Mouse (Mus musculus) kidney, embryonic 15.5 days (tissue): ENCODE measurements at regions not wholly inside any gene's neighbourhood (a gene's known extent, or its start where the extent isn't known, plus 50 kb on each side); places are given as distances from the start of the nearest gene placed in this dataset.
A peak's percentile ranks its signal among the peaks of the same experiment; 100 is the strongest.

Experiments used
- ATAC-seq: fragments of 200-750 bp; cut with Nextera tagmentation; replicated peaks from 2 replicates; pipeline ENCODE4 v1.8.0; 2017; ENCODE audit warnings: moderate TSS enrichment; ENCODE audit not compliant: low FRiP score
- H3K27ac ChIP-seq: fragments of 300-500 bp; sonication (generic); 2 replicates; pipeline ENCODE4 v1.5.1; 2015; ENCODE audit warnings: mild to moderate bottlenecking, inconsistent platforms
- H3K27me3 ChIP-seq: fragments of 300-500 bp; sonication (generic); 2 replicates; pipeline ENCODE4 v1.6.1; 2015; ENCODE audit warnings: inconsistent platforms
- H3K36me3 ChIP-seq: fragments of 300-500 bp; sonication (generic); 2 replicates; pipeline ENCODE4 v1.6.1; 2015; ENCODE audit warnings: inconsistent platforms
- H3K4me1 ChIP-seq: fragments of 300-500 bp; sonication (generic); 2 replicates; pipeline ENCODE4 v1.6.1; 2015; ENCODE audit warnings: inconsistent platforms
- H3K4me2 ChIP-seq: fragments of 300-500 bp; sonication (generic); 2 replicates; pipeline ENCODE4 v1.6.1; 2015; ENCODE audit warnings: moderate library complexity, mild to moderate bottlenecking, inconsistent platforms
- H3K4me3 ChIP-seq: fragments of 300-500 bp; sonication (generic); replicated peaks from 2 replicates; pipeline ENCODE4 v1.5.1; 2015; ENCODE audit warnings: mild to moderate bottlenecking, inconsistent platforms
- H3K9ac ChIP-seq: fragments of 300-500 bp; sonication (generic); 2 replicates; pipeline ENCODE4 v1.6.1; 2015; ENCODE audit warnings: mild to moderate bottlenecking, inconsistent platforms
- H3K9me3 ChIP-seq: fragments of 300-500 bp; sonication (generic); replicated peaks from 2 replicates; pipeline ENCODE4 v1.6.1; 2016; ENCODE audit warnings: inconsistent platforms
- WGBS: fragments of 180-500 bp; shearing (Covaris S2); methylation state at CpG from one replicate; pipeline ENCODE4 v1.1.7; 2015; ENCODE audit warnings: mixed read lengths; 5-methylcytosine and 5-hydroxymethylcytosine counted together

GRCm38 (mm10) chr2:117807121-117807520 is 304.6 kb upstream of the Thbs1 start:
- no peak overlapping the region for H3K9ac ChIP-seq
- no peak overlapping the region for H3K4me3 ChIP-seq
- no peak overlapping the region for H3K4me2 ChIP-seq
- no peaks in the 10 kb centered on the region for H3K27me3 ChIP-seq
- WGBS: 87% methylated on average over 3 of the region's 3 CpGs
- H3K27ac ChIP-seq: no peak overlapping the region
- no peak for ATAC-seq
- H3K4me1 ChIP-seq: peaks cover 5% of the 10 kb centered on the region; the same call in 1 of the 2 replicates
- H3K36me3 ChIP-seq: no peaks in the 10 kb centered on the region
- no peaks in the 10 kb centered on the region for H3K9me3 ChIP-seq

GRCm38 (mm10) chr2:117811506-117811905 is 300.2 kb upstream of the Thbs1 start:
- Histone ChIP-seq H3K4me1 (no peaks in the 10 kb centered on the region), H3K4me2 (no peak overlapping the region), H3K4me3 (no peak overlapping the region), H3K27ac (no peak overlapping the region), H3K9me3 (no peaks in the 10 kb centered on the region), H3K27me3 (no peaks in the 10 kb centered on the region), H3K36me3 (no peaks in the 10 kb centered on the region), H3K9ac (no peak overlapping the region)
- ATAC-seq: no peak
- WGBS: 43% methylated on average over 1 of the region's 1 CpGs

GRCm38 (mm10) chr2:117811931-117812330 is 299.7 kb upstream of the Thbs1 start:
- H3K36me3 ChIP-seq: no peaks in the 10 kb centered on the region
- no peak overlapping the region for H3K27ac ChIP-seq
- H3K4me3 ChIP-seq: no peak overlapping the region
- no peaks in the 10 kb centered on the region for H3K27me3 ChIP-seq
- H3K4me1 ChIP-seq: no peaks in the 10 kb centered on the region
- no peaks in the 10 kb centered on the region for H3K9me3 ChIP-seq
- no peak overlapping the region for H3K4me2 ChIP-seq
- WGBS: 69% methylated on average over 2 of the region's 2 CpGs
- ATAC-seq: no peak
- H3K9ac ChIP-seq: no peak overlapping the region

GRCm38 (mm10) chr2:117819701-117820225 is 291.9 kb upstream of the Thbs1 start:
- no peak overlapping the region for H3K9ac ChIP-seq
- no peaks in the 10 kb centered on the region for H3K27me3 ChIP-seq
- H3K27ac ChIP-seq: no peak overlapping the region
- no peaks in the 10 kb centered on the region for H3K4me1 ChIP-seq
- H3K4me3 ChIP-seq: no peak overlapping the region
- ATAC-seq: no peak
- H3K4me2 ChIP-seq: no peak overlapping the region
- H3K9me3 ChIP-seq: no peaks in the 10 kb centered on the region
- no peaks in the 10 kb centered on the region for H3K36me3 ChIP-seq
- 71% methylated on average over 3 of the region's 3 CpGs for WGBS

GRCm38 (mm10) chr2:117820708-117821107 is 291.0 kb upstream of the Thbs1 start:
- Histone ChIP-seq H3K9ac (no peak overlapping the region), H3K9me3 (no peaks in the 10 kb centered on the region), H3K27ac (no peak overlapping the region), H3K27me3 (no peaks in the 10 kb centered on the region), H3K4me3 (no peak overlapping the region), H3K4me1 (no peaks in the 10 kb centered on the region), H3K36me3 (no peaks in the 10 kb centered on the region), H3K4me2 (no peak overlapping the region)
- ATAC-seq: no peak

- H3K27me3 ChIP-seq: no peaks in the 10 kb centered on the region
- H3K4me3 ChIP-seq: no peak overlapping the region
- H3K4me2 ChIP-seq: no peak overlapping the region
- no peaks in the 10 kb centered on the region for H3K36me3 ChIP-seq
- no peak overlapping the region for H3K27ac ChIP-seq
- WGBS: 75% methylated on average over 8 of the region's 8 CpGs
- no peak overlapping the region for H3K9ac ChIP-seq
- H3K9me3 ChIP-seq: no peaks in the 10 kb centered on the region
- no peak for ATAC-seq
- no peaks in the 10 kb centered on the region for H3K4me1 ChIP-seq
These were observed 286.6 kb upstream of the Thbs1 start for GRCm38 (mm10) chr2:117825088-117825487.

GRCm38 (mm10) chr2:117827278-117827677 is 284.4 kb upstream of the Thbs1 start:
- 92% methylated on average over 3 of the region's 3 CpGs for WGBS
- H3K9me3 ChIP-seq: no peaks in the 10 kb centered on the region
- no peaks in the 10 kb centered on the region for H3K4me1 ChIP-seq

GRCm38 (mm10) chr2:117838387-117838786 is 273.3 kb upstream of the Thbs1 start:
- 0 out of 2 replicates have a peak, but pooled peaks have one; percentile 12 for ATAC-seq
- no peak overlapping the region for H3K27ac ChIP-seq

More at GRCm38 (mm10) chr2:117827278-117827677, 284.4 kb upstream of the Thbs1 start:
- Histone ChIP-seq H3K27me3 (no peaks in the 10 kb centered on the region), H3K4me2 (no peak overlapping the region), H3K4me3 (no peak overlapping the region), H3K27ac (no peak overlapping the region), H3K36me3 (no peaks in the 10 kb centered on the region), H3K9ac (no peak overlapping the region)
- ATAC-seq: no peak

GRCm38 (mm10) chr2:117840406-117840805 is 271.3 kb upstream of the Thbs1 start:
- ATAC-seq: no peak
- WGBS: 81% methylated on average over 1 of the region's 1 CpGs
- no peak overlapping the region for H3K4me2 ChIP-seq
- H3K4me1 ChIP-seq: no peaks in the 10 kb centered on the region
- H3K9me3 ChIP-seq: no peaks in the 10 kb centered on the region
- H3K27ac ChIP-seq: no peak overlapping the region
- no peak overlapping the region for H3K4me3 ChIP-seq
- H3K27me3 ChIP-seq: no peaks in the 10 kb centered on the region
- H3K9ac ChIP-seq: no peak overlapping the region
- no peaks in the 10 kb centered on the region for H3K36me3 ChIP-seq

More at GRCm38 (mm10) chr2:117838387-117838786, 273.3 kb upstream of the Thbs1 start:
- WGBS: 55% methylated on average over 2 of the region's 2 CpGs
- Histone ChIP-seq H3K4me2 (no peak overlapping the region), H3K4me1 (no peaks in the 10 kb centered on the region), H3K27me3 (no peaks in the 10 kb centered on the region), H3K4me3 (no peak overlapping the region), H3K9ac (no peak overlapping the region), H3K9me3 (no peaks in the 10 kb centered on the region), H3K36me3 (no peaks in the 10 kb centered on the region)

GRCm38 (mm10) chr2:117842309-117842986 is 269.2 kb upstream of the Thbs1 start:
- WGBS: 81% methylated on average over 1 of the region's 1 CpGs
- ATAC-seq: no peak
- H3K36me3 ChIP-seq: no peaks in the 10 kb centered on the region

GRCm38 (mm10) chr2:117852442-117852841 is 259.2 kb upstream of the Thbs1 start:
- Histone ChIP-seq H3K4me1 (no peaks in the 10 kb centered on the region), H3K4me3 (no peak overlapping the region), H3K27ac (no peak overlapping the region), H3K9ac (no peak overlapping the region), H3K9me3 (no peaks in the 10 kb centered on the region), H3K36me3 (no peaks in the 10 kb centered on the region), H3K4me2 (no peak overlapping the region), H3K27me3 (no peaks in the 10 kb centered on the region)
- WGBS: 94% methylated on average over 1 of the region's 1 CpGs
- ATAC-seq: no peak

More at GRCm38 (mm10) chr2:117842309-117842986, 269.2 kb upstream of the Thbs1 start:
- Histone ChIP-seq H3K9me3 (no peaks in the 10 kb centered on the region), H3K4me3 (no peak overlapping the region), H3K9ac (no peak overlapping the region), H3K27me3 (no peaks in the 10 kb centered on the region), H3K4me1 (no peaks in the 10 kb centered on the region), H3K27ac (no peak overlapping the region), H3K4me2 (no peak overlapping the region)

GRCm38 (mm10) chr2:117862301-117862700 is 249.4 kb upstream of the Thbs1 start:
- 75% methylated on average over 3 of the region's 3 CpGs for WGBS
- ATAC-seq: no peak
- Histone ChIP-seq H3K4me1 (peaks cover 13% of the 10 kb centered on the region), H3K4me2 (no peak overlapping the region), H3K4me3 (no peak overlapping the region), H3K9ac (no peak overlapping the region), H3K9me3 (no peaks in the 10 kb centered on the region), H3K27ac (no peak overlapping the region), H3K27me3 (no peaks in the 10 kb centered on the region), H3K36me3 (no peaks in the 10 kb centered on the region)

GRCm38 (mm10) chr2:117865119-117865518 is 246.6 kb upstream of the Thbs1 start:
- H3K27me3 ChIP-seq: no peaks in the 10 kb centered on the region
- ATAC-seq: no peak
- no peak overlapping the region for H3K9ac ChIP-seq
- no peak overlapping the region for H3K27ac ChIP-seq
- no peaks in the 10 kb centered on the region for H3K9me3 ChIP-seq
- WGBS: 93% methylated on average over 1 of the region's 1 CpGs
- no peak overlapping the region for H3K4me2 ChIP-seq
- no peaks in the 10 kb centered on the region for H3K36me3 ChIP-seq
- no peak overlapping the region for H3K4me3 ChIP-seq
- H3K4me1 ChIP-seq: peaks cover 18% of the 10 kb centered on the region
